Comparison of ENCODE assay signal across 9 mouse cellular contexts in the genomic region with DNA sequence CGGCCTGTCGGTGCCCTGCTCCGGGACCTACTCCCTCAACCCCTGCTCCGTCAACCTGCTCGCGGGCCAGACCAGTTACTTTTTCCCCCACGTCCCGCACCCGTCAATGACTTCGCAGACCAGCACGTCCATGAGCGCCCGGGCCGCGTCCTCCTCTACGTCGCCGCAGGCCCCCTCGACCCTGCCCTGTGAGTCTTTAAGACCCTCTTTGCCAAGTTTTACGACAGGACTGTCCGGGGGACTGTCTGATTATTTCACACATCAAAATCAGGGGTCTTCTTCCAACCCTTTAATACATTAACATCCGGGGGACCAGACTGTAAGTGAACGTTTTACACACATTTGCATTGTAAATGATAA. TPM values are rescaled to one million over a fixed set of nuclear protein-coding genes. Genes with fewer than 3 reads are reported as not detected.
DNase-seq lines count a peak whose midpoint lies in the region; ATAC-seq and TF ChIP-seq lines count a peak whose summit lies in the region.
"Had no signal": no experiment of that assay in that cellular context is flagged by ENCODE, and none has a peak within 500 bp of the region (broad histone marks: within the 10 kb centered on the region; RNA-seq: fewer than 3 reads in every experiment).

No protein-coding gene starts in this region.

- peak overlapping the region; percentile 99 for H3K9ac ChIP-seq in forebrain, embryonic 11.5 days (ENCODE audit: low read length)
- no peak overlapping the region for H3K9ac ChIP-seq in midbrain, embryonic 12.5 days (replicated peaks)
- H3K9ac ChIP-seq: limb, embryonic 15.5 days had no signal

- ATAC-seq in forebrain, embryonic 11.5 days (replicated peaks; ENCODE audit: low FRiP score) = no peak
- ATAC-seq in midbrain, embryonic 12.5 days (ENCODE audit: low FRiP score, low read depth) = no peak

- WGBS in forebrain, embryonic 11.5 days = under 1% methylated on average over 23 of the region's 23 CpGs
- WGBS in midbrain, embryonic 12.5 days = under 1% methylated on average over 23 of the region's 23 CpGs

- no peaks in the 10 kb centered on the region for H3K9me3 ChIP-seq in forebrain, embryonic 11.5 days (ENCODE audit: control insufficient read depth, low read length)
- no peaks in the 10 kb centered on the region for H3K9me3 ChIP-seq in midbrain, embryonic 12.5 days
- H3K9me3 ChIP-seq: limb, embryonic 15.5 days had no signal

- TF ChIP-seq POLR2A in cortical plate, adult 2 months (IDR thresholded peaks at IDR 0.05; ENCODE audit: extremely low read depth, insufficient read depth, low read length) = no peak

- H3K4me2 ChIP-seq in forebrain, embryonic 11.5 days (ENCODE audit: low read depth, low read length, severe bottlenecking) = 0 out of 2 replicates have a peak overlapping the region, but pooled peaks have one; percentile 15
- 0 out of 2 replicates have a peak overlapping the region, but pooled peaks have one; percentile 10 for H3K4me2 ChIP-seq in midbrain, embryonic 12.5 days (replicated peaks)
- H3K4me2 ChIP-seq: limb, embryonic 15.5 days had no signal

- no peaks in the 10 kb centered on the region for H3K4me1 ChIP-seq in cortical plate, adult 2 months (ENCODE audit: control insufficient read depth, insufficient read depth, low read length)
- H3K4me1 ChIP-seq in forebrain, embryonic 11.5 days (replicated peaks; ENCODE audit: control insufficient read depth, insufficient read depth, low read length) = no peaks in the 10 kb centered on the region
- H3K4me1 ChIP-seq in midbrain, embryonic 12.5 days = peaks cover 6% of the 10 kb centered on the region; the same call in 1 of the 2 replicates

- DNase-seq in layer of hippocampus, adult 2 months (ENCODE audit: low spot score in 2 of 2) = no peak
- no peak for DNase-seq in layer of hippocampus, postnatal 14 days (ENCODE audit: low spot score in 2 of 2)
- no peak for DNase-seq in forebrain, embryonic 11.5 days (ENCODE audit: low spot score)
- no peak for DNase-seq in spleen, postnatal 36 days (ENCODE audit: low spot score in 2 of 2)
- DNase-seq in gastrocnemius, postnatal 10 days = no peak

- no peak for TF ChIP-seq CTCF in layer of hippocampus, adult 2 months (conservative IDR thresholded peaks at IDR 0.05)
- no peak for TF ChIP-seq CTCF in cortical plate, adult 2 months (IDR thresholded peaks at IDR 0.05; ENCODE audit: extremely low read depth, insufficient read depth, low read length)

- H3K4me3 ChIP-seq in layer of hippocampus, adult 2 months = peak overlapping the region; percentile 89
- peak overlapping the region; percentile 93 for H3K4me3 ChIP-seq in cortical plate, adult 2 months (ENCODE audit: insufficient read depth, low read length)
- peak overlapping the region; percentile 87 for H3K4me3 ChIP-seq in forebrain, embryonic 11.5 days (ENCODE audit: low read depth, low read length)
- peak overlapping the region; percentile 45 for H3K4me3 ChIP-seq in midbrain, embryonic 12.5 days

- peaks cover 15% of the 10 kb centered on the region for H3K27me3 ChIP-seq in forebrain, embryonic 11.5 days (ENCODE audit: control insufficient read depth, insufficient read depth, low read length)
- peaks cover 67% of the 10 kb centered on the region for H3K27me3 ChIP-seq in midbrain, embryonic 12.5 days

- H3K27ac ChIP-seq in layer of hippocampus, adult 2 months = peak overlapping the region; percentile 100
- H3K27ac ChIP-seq in cortical plate, adult 2 months (ENCODE audit: insufficient read depth, low read length) = peak overlapping the region; percentile 98
- peak overlapping the region; percentile 100 for H3K27ac ChIP-seq in forebrain, embryonic 11.5 days (ENCODE audit: low read depth, low read length)
- H3K27ac ChIP-seq in midbrain, embryonic 12.5 days (replicated peaks) = peak overlapping the region; percentile 15
- H3K27ac ChIP-seq: limb, embryonic 15.5 days had no signal

- H3K36me3 ChIP-seq in forebrain, embryonic 11.5 days (ENCODE audit: control insufficient read depth, insufficient read depth, low read length) = no peaks in the 10 kb centered on the region
- no peaks in the 10 kb centered on the region for H3K36me3 ChIP-seq in midbrain, embryonic 12.5 days
- H3K36me3 ChIP-seq: limb, embryonic 15.5 days had no signal

RNA-seq across cellular contexts. Expression of a gene that starts 0.6 kb away (rescaled TPM):
- total RNA-seq in layer of hippocampus, adult 2 months (2021) = 10 to 100 TPM; 11.7 to 12.8 TPM
- 10 to 100 TPM; 11.4 to 12.2 TPM for total RNA-seq in layer of hippocampus, postnatal 14 days (2021)
- 2.1 and 2.3 TPM in 2 replicates for polyA plus RNA-seq in cortical plate, adult 2 months (2012; rRNA removed)
- polyA plus RNA-seq in forebrain, embryonic 11.5 days (2014; fragmentation: Nextera tagmentation; extraction: Ambion mirVana) = 1.3 and 1.4 TPM in 2 replicates
- 0.28 TPM in 1 of 2 replicates, not detected in the other for polyA plus RNA-seq in midbrain, embryonic 12.5 days (2016; fragmentation: Nextera tagmentation; extraction: Ambion mirVana)
- not detected for total RNA-seq in gastrocnemius, postnatal 10 days (2021)
- total RNA-seq: MEL had no signal
- polyA plus RNA-seq: limb, embryonic 15.5 days had no signal

RNA-seq across cellular contexts. Expression of a gene that starts 3.2 kb away (rescaled TPM):
- total RNA-seq in layer of hippocampus, adult 2 months (2021) = 100 to 1,000 TPM; 149 to 167 TPM
- 100 to 1,000 TPM; 161 to 166 TPM for total RNA-seq in layer of hippocampus, postnatal 14 days (2021)
- polyA plus RNA-seq in cortical plate, adult 2 months (2012; rRNA removed) = 61.2 and 63.1 TPM in 2 replicates
- 40.4 and 45.5 TPM in 2 replicates for polyA plus RNA-seq in forebrain, embryonic 11.5 days (2014; fragmentation: Nextera tagmentation; extraction: Ambion mirVana)
- polyA plus RNA-seq in midbrain, embryonic 12.5 days (2016; fragmentation: Nextera tagmentation; extraction: Ambion mirVana) = 3.0 and 4.6 TPM in 2 replicates
- under 1 TPM; 0.09 to 0.25 TPM for total RNA-seq in gastrocnemius, postnatal 10 days (2021)
- total RNA-seq: MEL had no signal
- polyA plus RNA-seq: limb, embryonic 15.5 days had no signal

Comparison
In these comparisons a context has a peak if more than half of its experiments do, and no peak if none do; other contexts are left out.
1. H3K27ac ChIP-seq: peak in every context shown above with its lines; median percentile 100 in layer of hippocampus, adult 2 months; 100 in forebrain, embryonic 11.5 days; 98 in cortical plate, adult 2 months; 15 in midbrain, embryonic 12.5 days.
2. RNA of a gene that starts 0.6 kb away (total RNA-seq): 11.7 to 12.8 TPM in layer of hippocampus, adult 2 months and 11.4 to 12.2 TPM in layer of hippocampus, postnatal 14 days; not detected in gastrocnemius, postnatal 10 days; every median in the first group is over 10 times any median in the second.
3. RNA of a gene that starts 3.2 kb away (total RNA-seq): 149 to 167 TPM in layer of hippocampus, adult 2 months and 161 to 166 TPM in layer of hippocampus, postnatal 14 days; 0.09 to 0.25 TPM in gastrocnemius, postnatal 10 days; every median in the first group is over 100 times any median in the second.
4. Peak in every context shown above with its lines, with median percentiles within 50 percentile points of each other: H3K4me3 ChIP-seq.